In genomic region chr11:6580065-6580750, GRCm38 (mm10) we compare ENCODE assay signal across 21 mouse cellular contexts. TPM values are rescaled to one million over a fixed set of nuclear protein-coding genes. Genes with fewer than 3 reads are reported as not detected.
DNase-seq lines count a peak whose midpoint lies in the region; ATAC-seq lines count a peak whose summit lies in the region.
"Had no signal": no experiment of that assay in that cellular context is flagged by ENCODE, and none has a peak within 500 bp of the region (broad histone marks: within the 10 kb centered on the region; RNA-seq: fewer than 3 reads in every experiment).

No protein-coding gene starts in this region.

- H3K4me1 ChIP-seq in heart, embryonic 11.5 days (ENCODE audit: control insufficient read depth, insufficient read depth, low read length) = no peaks in the 10 kb centered on the region
- H3K4me1 ChIP-seq in midbrain, embryonic 13.5 days (replicated peaks) = no peaks in the 10 kb centered on the region
- no peaks in the 10 kb centered on the region for H3K4me1 ChIP-seq in midbrain, embryonic 16.5 days (ENCODE audit: control insufficient read depth, insufficient read depth, low read length)
- no peaks in the 10 kb centered on the region for H3K4me1 ChIP-seq in neural tube, embryonic 14.5 days (ENCODE audit: control insufficient read depth, insufficient read depth, low read length)
- H3K4me1 ChIP-seq: embryonic facial prominence, embryonic 15.5 days; lung, embryonic 15.5 days had no signal

- H3K27ac ChIP-seq in heart, embryonic 11.5 days (ENCODE audit: low read depth, low read length) = no peak overlapping the region
- no peak overlapping the region for H3K27ac ChIP-seq in midbrain, embryonic 13.5 days
- H3K27ac ChIP-seq in midbrain, embryonic 16.5 days (ENCODE audit: low read length) = no peak overlapping the region
- no peak overlapping the region for H3K27ac ChIP-seq in neural tube, embryonic 14.5 days (ENCODE audit: low read depth, low read length)
- H3K27ac ChIP-seq: embryonic facial prominence, embryonic 15.5 days; lung, embryonic 15.5 days had no signal

- H3K9me3 ChIP-seq in heart, embryonic 11.5 days (replicated peaks; ENCODE audit: control insufficient read depth, low read length) = no peaks in the 10 kb centered on the region
- no peaks in the 10 kb centered on the region for H3K9me3 ChIP-seq in midbrain, embryonic 13.5 days
- H3K9me3 ChIP-seq in midbrain, embryonic 16.5 days (replicated peaks; ENCODE audit: control insufficient read depth, low read length, poor library complexity, severe bottlenecking) = no peaks in the 10 kb centered on the region
- no peaks in the 10 kb centered on the region for H3K9me3 ChIP-seq in neural tube, embryonic 14.5 days (ENCODE audit: control insufficient read depth, low read length)
- H3K9me3 ChIP-seq: embryonic facial prominence, embryonic 15.5 days; heart, embryonic 12.5 days; lung, embryonic 15.5 days had no signal

- H3K9ac ChIP-seq in heart, embryonic 11.5 days (ENCODE audit: low read depth, low read length) = no peak overlapping the region
- H3K9ac ChIP-seq in midbrain, embryonic 13.5 days (replicated peaks) = no peak overlapping the region
- no peak overlapping the region for H3K9ac ChIP-seq in midbrain, embryonic 16.5 days (ENCODE audit: low read depth, low read length)
- no peak overlapping the region for H3K9ac ChIP-seq in neural tube, embryonic 14.5 days (replicated peaks; ENCODE audit: low read depth, low read length)
- H3K9ac ChIP-seq: embryonic facial prominence, embryonic 15.5 days; heart, embryonic 12.5 days; lung, embryonic 15.5 days had no signal

- no peak overlapping the region for H3K4me2 ChIP-seq in heart, embryonic 11.5 days
- no peak overlapping the region for H3K4me2 ChIP-seq in midbrain, embryonic 13.5 days (replicated peaks)
- H3K4me2 ChIP-seq in midbrain, embryonic 16.5 days (ENCODE audit: low read length) = no peak overlapping the region
- no peak overlapping the region for H3K4me2 ChIP-seq in neural tube, embryonic 14.5 days (ENCODE audit: low read depth, low read length)
- H3K4me2 ChIP-seq: embryonic facial prominence, embryonic 15.5 days; heart, embryonic 12.5 days; lung, embryonic 15.5 days had no signal

- H3K27me3 ChIP-seq in heart, embryonic 11.5 days (ENCODE audit: control insufficient read depth, insufficient read depth, low read length) = no peaks in the 10 kb centered on the region
- no peaks in the 10 kb centered on the region for H3K27me3 ChIP-seq in midbrain, embryonic 13.5 days
- no peaks in the 10 kb centered on the region for H3K27me3 ChIP-seq in midbrain, embryonic 16.5 days (ENCODE audit: control insufficient read depth, insufficient read depth, low read depth, low read length)
- no peaks in the 10 kb centered on the region for H3K27me3 ChIP-seq in neural tube, embryonic 14.5 days (ENCODE audit: control insufficient read depth, insufficient read depth, low read length)
- H3K27me3 ChIP-seq: embryonic facial prominence, embryonic 15.5 days; heart, embryonic 12.5 days; lung, embryonic 15.5 days had no signal

- ATAC-seq in heart, embryonic 11.5 days (replicated peaks; ENCODE audit: insufficient number of reproducible peaks, low FRiP score, low TSS enrichment) = no peak
- peak; percentile 11; the same call in 1 of the 2 replicates for ATAC-seq in midbrain, embryonic 13.5 days
- no peak for ATAC-seq in midbrain, embryonic 16.5 days
- ATAC-seq in neural tube, embryonic 14.5 days (ENCODE audit: low read depth) = peak; percentile 45; the same call in 1 of the 2 replicates

- H3K36me3 ChIP-seq in heart, embryonic 11.5 days (ENCODE audit: control insufficient read depth, insufficient read depth, low read length) = 0 out of 2 replicates have a peak, but pooled peaks cover 13% of the 10 kb centered on the region
- peaks cover 26% of the 10 kb centered on the region for H3K36me3 ChIP-seq in midbrain, embryonic 13.5 days
- H3K36me3 ChIP-seq in midbrain, embryonic 16.5 days (ENCODE audit: control insufficient read depth, insufficient read depth, low read length) = peaks cover 6% of the 10 kb centered on the region; the same call in 1 of the 2 replicates
- H3K36me3 ChIP-seq in neural tube, embryonic 14.5 days (ENCODE audit: control insufficient read depth, insufficient read depth, low read length) = 0 out of 2 replicates have a peak, but pooled peaks cover 9% of the 10 kb centered on the region

- peak; percentile 93 for DNase-seq in heart, adult 11 months
- DNase-seq in adipocyte (ENCODE audit: low spot score) = peak; percentile 30
- DNase-seq in ovary, postnatal 10 days (ENCODE audit: low spot score) = no peak
- no peak for DNase-seq in cerebellum, adult 18-20 months
- DNase-seq: adrenal gland, postnatal 10 days; B cell, adult 2 months; cerebellum, adult 9-10 months; gastrocnemius, postnatal 36 days; heart, postnatal 36 days; kidney, adult 18-20 months; kidney, postnatal 14 days had no signal

- H3K4me3 ChIP-seq in heart, embryonic 11.5 days (ENCODE audit: low read depth, low read length) = no peak overlapping the region
- no peak overlapping the region for H3K4me3 ChIP-seq in midbrain, embryonic 13.5 days (replicated peaks)
- H3K4me3 ChIP-seq in midbrain, embryonic 16.5 days (ENCODE audit: low read depth, low read length) = no peak overlapping the region
- no peak overlapping the region for H3K4me3 ChIP-seq in neural tube, embryonic 14.5 days (ENCODE audit: low read depth, low read length)
- H3K4me3 ChIP-seq: embryonic facial prominence, embryonic 15.5 days; heart, embryonic 12.5 days; lung, embryonic 15.5 days had no signal

- WGBS in heart, embryonic 11.5 days (ENCODE audit: insufficient replicate concordance) = 58% methylated on average over 4 of the region's 4 CpGs
- WGBS in midbrain, embryonic 13.5 days = 70% methylated on average over 4 of the region's 4 CpGs
- 70% methylated on average over 4 of the region's 4 CpGs for WGBS in midbrain, embryonic 16.5 days
- 54% methylated on average over 4 of the region's 4 CpGs for WGBS in neural tube, embryonic 14.5 days

RNA-seq across cellular contexts. Expression of gene Nacad, which starts 25.6 kb away (rescaled TPM):
- 1.3 TPM in 2 replicates for polyA plus RNA-seq in heart, embryonic 11.5 days (2014; fragmentation: Nextera tagmentation; extraction: Ambion mirVana)
- polyA plus RNA-seq in midbrain, embryonic 13.5 days (2015; fragmentation: Nextera tagmentation; extraction: Ambion mirVana) = 96.9 and 101 TPM in 2 replicates
- 85.0 and 89.0 TPM in 2 replicates for polyA plus RNA-seq in midbrain, embryonic 16.5 days (2015; fragmentation: Nextera tagmentation; extraction: Ambion mirVana)
- 77.6 and 96.8 TPM in 2 replicates for polyA plus RNA-seq in neural tube, embryonic 14.5 days (2014; fragmentation: Nextera tagmentation; extraction: Ambion mirVana)

RNA-seq across cellular contexts. Expression of gene Ccm2, which starts 33.5 kb away (rescaled TPM):
- polyA plus RNA-seq in heart, embryonic 11.5 days (2014; fragmentation: Nextera tagmentation; extraction: Ambion mirVana) = 62.9 and 67.9 TPM in 2 replicates
- 82.4 and 87.8 TPM in 2 replicates for polyA plus RNA-seq in midbrain, embryonic 13.5 days (2015; fragmentation: Nextera tagmentation; extraction: Ambion mirVana)
- polyA plus RNA-seq in midbrain, embryonic 16.5 days (2015; fragmentation: Nextera tagmentation; extraction: Ambion mirVana) = 81.4 and 84.3 TPM in 2 replicates
- polyA plus RNA-seq in neural tube, embryonic 14.5 days (2014; fragmentation: Nextera tagmentation; extraction: Ambion mirVana) = 87.6 and 88.0 TPM in 2 replicates

RNA-seq across cellular contexts. Expression of gene Tbrg4, which starts 45.7 kb away (rescaled TPM):
- 43.7 and 45.8 TPM in 2 replicates for polyA plus RNA-seq in heart, embryonic 11.5 days (2014; fragmentation: Nextera tagmentation; extraction: Ambion mirVana)
- polyA plus RNA-seq in midbrain, embryonic 13.5 days (2015; fragmentation: Nextera tagmentation; extraction: Ambion mirVana) = 34.6 and 35.5 TPM in 2 replicates
- 29.0 and 29.1 TPM in 2 replicates for polyA plus RNA-seq in midbrain, embryonic 16.5 days (2015; fragmentation: Nextera tagmentation; extraction: Ambion mirVana)
- 30.6 and 33.4 TPM in 2 replicates for polyA plus RNA-seq in neural tube, embryonic 14.5 days (2014; fragmentation: Nextera tagmentation; extraction: Ambion mirVana)

RNA-seq across cellular contexts. Expression of gene Wap, which starts 58.2 kb away (rescaled TPM):
- polyA plus RNA-seq in heart, embryonic 11.5 days (2014; fragmentation: Nextera tagmentation; extraction: Ambion mirVana) = not detected in 2 replicates
- not detected in 2 replicates for polyA plus RNA-seq in midbrain, embryonic 13.5 days (2015; fragmentation: Nextera tagmentation; extraction: Ambion mirVana)
- not detected in 2 replicates for polyA plus RNA-seq in midbrain, embryonic 16.5 days (2015; fragmentation: Nextera tagmentation; extraction: Ambion mirVana)
- polyA plus RNA-seq in neural tube, embryonic 14.5 days (2014; fragmentation: Nextera tagmentation; extraction: Ambion mirVana) = not detected in 2 replicates
- polyA plus RNA-seq: embryonic facial prominence, embryonic 15.5 days; frontal cortex, adult 2 months; heart, embryonic 12.5 days; liver, adult 2 months; lung, embryonic 15.5 days; testis, adult 2 months had no signal

RNA-seq across cellular contexts. Expression of gene Myo1g, which starts 59.4 kb away (rescaled TPM):
- 0.72 and 0.90 TPM in 2 replicates for polyA plus RNA-seq in heart, embryonic 11.5 days (2014; fragmentation: Nextera tagmentation; extraction: Ambion mirVana)
- 0.27 and 0.32 TPM in 2 replicates for polyA plus RNA-seq in midbrain, embryonic 13.5 days (2015; fragmentation: Nextera tagmentation; extraction: Ambion mirVana)
- polyA plus RNA-seq in midbrain, embryonic 16.5 days (2015; fragmentation: Nextera tagmentation; extraction: Ambion mirVana) = 0.19 and 0.53 TPM in 2 replicates
- polyA plus RNA-seq in neural tube, embryonic 14.5 days (2014; fragmentation: Nextera tagmentation; extraction: Ambion mirVana) = 0.16 and 0.59 TPM in 2 replicates

Comparison
In these comparisons a context has a peak if more than half of its experiments do, and no peak if none do; other contexts are left out.
1. ATAC-seq: peak in midbrain, embryonic 13.5 days (single experiment) and neural tube, embryonic 14.5 days (single experiment); none in heart, embryonic 11.5 days (single experiment) and midbrain, embryonic 16.5 days (single experiment).
2. DNase-seq: peak in heart, adult 11 months (single experiment) and adipocyte (single experiment); none in ovary, postnatal 10 days (single experiment) and cerebellum, adult 18-20 months (0 of 2).
3. RNA of gene Nacad, which starts 25.6 kb away (polyA plus RNA-seq): 96.9 to 101 TPM in midbrain, embryonic 13.5 days, 85.0 to 89.0 TPM in midbrain, embryonic 16.5 days and 77.6 to 96.8 TPM in neural tube, embryonic 14.5 days; 1.3 TPM in heart, embryonic 11.5 days; every median in the first group is over 10 times any median in the second.